Mouse (Mus musculus) heart, adult 2 months (tissue): ENCODE measurements at regions not wholly inside any gene's neighbourhood (a gene's known extent, or its start where the extent isn't known, plus 50 kb on each side); places are given as distances from the start of the nearest gene placed in this dataset.
A peak's percentile ranks its signal among the peaks of the same experiment; 100 is the strongest.

Source experiments
- DNase-seq, 2 experiments: peaks; one replicate each; pipeline ENCODE4 v3.0.0; 2021
- H3K27ac ChIP-seq: fragments of 200-600 bp; 2 replicates; pipeline ENCODE4 v1.8.1; 2022
- H3K27me3 ChIP-seq: fragments of 200-500 bp; 2 replicates; pipeline ENCODE4 v1.6.1; 2012; ENCODE audit warnings: mild to moderate bottlenecking, low read length, inconsistent platforms, mixed read lengths; ENCODE audit not compliant: control insufficient read depth, insufficient read depth
- H3K36me3 ChIP-seq: fragments of 200-500 bp; 2 replicates; pipeline ENCODE4 v1.6.1; 2012; ENCODE audit warnings: low read length, inconsistent platforms; ENCODE audit not compliant: control insufficient read depth, insufficient read depth
- H3K4me1 ChIP-seq: fragments of 200-500 bp; 2 replicates; pipeline ENCODE4 v1.6.1; 2011; ENCODE audit warnings: low read length; ENCODE audit not compliant: control insufficient read depth, insufficient read depth
- H3K4me3 ChIP-seq: fragments of 200-600 bp; 2 replicates; pipeline ENCODE4 v1.8.1; 2022
- H3K79me2 ChIP-seq: fragments of 200-500 bp; replicated peaks from 2 replicates; pipeline ENCODE4 v1.6.1; 2012; ENCODE audit warnings: mild to moderate bottlenecking, inconsistent platforms, low read length, moderate library complexity, mixed read lengths; ENCODE audit not compliant: control insufficient read depth, insufficient read depth
- H3K9ac ChIP-seq: fragments of 200-500 bp; 2 replicates; pipeline ENCODE4 v1.6.1; 2012; ENCODE audit warnings: low read depth, mild to moderate bottlenecking, control low read depth, inconsistent platforms, low read length, mixed read lengths
- CTCF ChIP-seq: fragments of 200-600 bp; IDR thresholded peaks from 2 replicates; pipeline ENCODE4 v1.8.1; 2022; ENCODE audit warnings: antibody characterized with exemption, mild to moderate bottlenecking, moderate library complexity
- EP300 ChIP-seq: fragments of 200-500 bp; IDR thresholded peaks from 2 replicates; pipeline ENCODE4 v1.6.1; 2011; ENCODE audit warnings: low read depth, low read length, control low read depth; ENCODE audit not compliant: insufficient read depth
- POLR2A ChIP-seq: fragments of 200-500 bp; IDR thresholded peaks from 2 replicates; pipeline ENCODE4 v1.6.1; 2011; ENCODE audit warnings: mild to moderate bottlenecking, low read depth, low read length, control low read depth; ENCODE audit not compliant: insufficient read depth
- WGBS: fragments of 180-500 bp; shearing (Covaris S2); methylation state at CpG from one replicate; pipeline ENCODE4 v1.1.7; 2018; 5-methylcytosine and 5-hydroxymethylcytosine counted together
- intact Hi-C: fragments of 180-260 bp; cut with DNase I; formaldehyde crosslinking; loops from one replicate; pipeline ENCODE4 v1.15.1; 2025

DNA sequence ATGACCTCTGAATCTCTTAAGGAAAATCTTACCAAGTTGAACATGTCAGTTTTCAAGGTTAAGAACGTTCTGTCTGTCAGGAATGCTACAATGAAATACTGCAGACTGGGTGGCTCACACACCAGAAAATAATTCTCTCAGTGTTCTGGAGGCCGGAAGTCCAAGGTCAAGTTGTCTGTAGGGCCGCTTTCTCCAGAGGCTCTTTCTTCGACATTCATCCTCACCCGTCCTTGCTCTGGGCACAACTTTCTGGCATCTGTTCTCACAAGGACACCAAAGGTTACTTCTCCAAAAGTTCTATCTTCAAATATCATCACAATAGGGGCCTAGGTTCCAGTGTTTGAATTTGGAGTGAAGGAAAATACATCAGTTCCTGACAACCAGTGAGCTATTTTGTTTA is 239.2 kb downstream of the Kcnrg start:
- intact Hi-C loops, result no loop called here
- Histone ChIP-seq H3K9ac (no peak overlapping the region), H3K4me3 (no peak overlapping the region), H3K4me1 (no peaks in the 10 kb centered on the region), H3K79me2 (no peaks in the 10 kb centered on the region), H3K36me3 (no peaks in the 10 kb centered on the region), H3K27ac (no peak overlapping the region), H3K27me3 (no peaks in the 10 kb centered on the region)
- TF ChIP-seq POLR2A (no peak), CTCF (no peak), EP300 (no peak)
- 84% methylated on average over 5 of the region's 5 CpGs for WGBS
- DNase-seq, result no peak

DNA sequence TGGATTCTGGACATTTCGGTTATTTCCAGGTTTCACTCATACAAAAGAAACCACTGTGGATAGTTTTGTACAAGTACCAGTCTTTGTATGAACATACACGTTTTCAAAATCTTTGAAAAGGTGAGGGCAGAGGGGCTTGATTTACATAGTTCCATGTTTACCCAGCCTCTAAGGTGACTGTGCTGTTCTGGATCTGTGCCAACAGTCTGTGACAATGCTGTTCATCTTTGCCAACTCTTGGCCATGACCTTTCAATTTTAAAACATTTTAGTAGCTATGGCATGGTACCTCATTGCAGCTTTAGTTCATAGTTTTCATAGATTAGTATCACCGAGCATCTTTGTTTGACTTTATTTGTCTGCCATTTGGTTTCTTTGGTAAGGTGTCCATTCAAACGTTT is 243.0 kb downstream of the Kcnrg start:
- Histone ChIP-seq H3K4me1 (no peaks in the 10 kb centered on the region), H3K4me3 (no peak overlapping the region), H3K36me3 (no peaks in the 10 kb centered on the region), H3K79me2 (no peaks in the 10 kb centered on the region), H3K9ac (no peak overlapping the region), H3K27ac (no peak overlapping the region), H3K27me3 (no peaks in the 10 kb centered on the region)
- 82% methylated on average over 4 of the region's 4 CpGs for WGBS
- intact Hi-C loops, result no loop called here
- DNase-seq, result no peak
- TF ChIP-seq CTCF (no peak), POLR2A (no peak), EP300 (no peak)

DNA sequence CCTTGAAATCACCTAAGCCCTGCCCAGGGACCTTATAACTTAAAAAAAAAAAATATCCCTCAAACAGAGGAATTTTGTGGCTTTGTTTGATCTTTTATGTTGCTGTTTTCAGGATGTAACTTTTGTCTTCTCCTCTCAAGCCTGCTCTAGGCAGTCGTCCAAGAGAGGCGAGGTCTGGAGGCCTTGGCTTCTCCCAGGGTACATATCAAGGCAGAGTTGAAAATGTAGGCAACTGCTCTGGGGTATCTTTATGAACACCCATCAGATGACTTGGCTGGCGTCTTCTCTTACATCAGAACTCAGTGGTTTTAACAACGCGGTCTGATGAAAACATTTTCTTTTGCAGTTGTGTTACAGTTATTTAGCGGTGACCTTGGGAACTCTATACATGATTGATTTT is 250.4 kb downstream of the Kcnrg start:
- Histone ChIP-seq H3K27ac (no peak overlapping the region), H3K4me3 (no peak overlapping the region), H3K27me3 (no peaks in the 10 kb centered on the region), H3K9ac (no peak overlapping the region), H3K4me1 (no peaks in the 10 kb centered on the region; the same call in 1 of the 2 replicates), H3K36me3 (no peaks in the 10 kb centered on the region), H3K79me2 (no peaks in the 10 kb centered on the region)
- intact Hi-C loops, result no loop called here
- DNase-seq, result no peak
- 64% methylated on average over 6 of the region's 6 CpGs for WGBS
- TF ChIP-seq CTCF, result no peak
- no peak for TF ChIP-seq EP300
- TF ChIP-seq POLR2A, result no peak

GRCm38 (mm10) chr14:61860688-61861087 is 253.4 kb downstream of the Kcnrg start:
- Histone ChIP-seq H3K4me1 (no peaks in the 10 kb centered on the region; the same call in 1 of the 2 replicates), H3K36me3 (no peaks in the 10 kb centered on the region), H3K27ac (no peak overlapping the region), H3K79me2 (no peaks in the 10 kb centered on the region), H3K27me3 (no peaks in the 10 kb centered on the region), H3K9ac (no peak overlapping the region), H3K4me3 (no peak overlapping the region)
- WGBS, result 81% methylated on average over 4 of the region's 4 CpGs
- intact Hi-C loops, result no loop called here
- DNase-seq, result no peak
- TF ChIP-seq CTCF (no peak), EP300 (no peak), POLR2A (no peak)

DNA sequence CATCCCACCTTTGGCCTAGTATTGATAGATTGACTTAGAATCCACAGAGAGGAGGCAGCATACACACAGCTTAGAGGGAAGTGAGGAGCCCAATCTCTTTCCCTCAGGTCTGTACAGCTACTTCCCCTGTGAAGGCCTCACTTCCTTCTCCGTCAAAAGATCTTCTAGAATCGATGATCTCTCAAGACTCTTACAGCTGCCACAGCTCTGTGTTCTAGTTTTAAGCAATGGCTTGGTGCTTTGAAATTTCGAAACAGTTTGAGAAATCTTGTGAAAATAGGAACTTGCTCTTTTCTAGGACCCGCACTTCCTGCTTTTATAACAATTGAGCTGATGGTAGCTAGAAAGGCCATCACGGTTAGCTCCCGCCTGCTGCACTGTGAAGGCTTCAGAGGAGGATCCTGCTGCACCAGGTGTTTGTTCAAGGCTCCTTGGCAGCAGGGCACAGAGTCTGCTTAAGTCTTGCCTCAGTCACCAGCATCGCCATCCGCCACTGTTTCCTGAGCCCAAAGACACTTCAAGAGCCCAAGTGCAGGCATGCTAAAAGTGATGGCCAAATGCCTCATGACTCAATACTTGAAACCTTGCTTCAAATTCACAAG is 254.2 kb downstream of the Kcnrg start:
- Histone ChIP-seq H3K4me1 (no peaks in the 10 kb centered on the region; the same call in 1 of the 2 replicates), H3K36me3 (no peaks in the 10 kb centered on the region), H3K79me2 (no peaks in the 10 kb centered on the region), H3K27me3 (no peaks in the 10 kb centered on the region), H3K4me3 (no peak overlapping the region), H3K27ac (no peak overlapping the region; the same call in 1 of the 2 replicates), H3K9ac (no peak overlapping the region)
- peak; percentile 20 to 25 for DNase-seq
- TF ChIP-seq EP300 (no peak), CTCF (no peak), POLR2A (no peak)
- WGBS, result 81% methylated on average over 8 of the region's 8 CpGs
- intact Hi-C loops, result no loop called here

DNA sequence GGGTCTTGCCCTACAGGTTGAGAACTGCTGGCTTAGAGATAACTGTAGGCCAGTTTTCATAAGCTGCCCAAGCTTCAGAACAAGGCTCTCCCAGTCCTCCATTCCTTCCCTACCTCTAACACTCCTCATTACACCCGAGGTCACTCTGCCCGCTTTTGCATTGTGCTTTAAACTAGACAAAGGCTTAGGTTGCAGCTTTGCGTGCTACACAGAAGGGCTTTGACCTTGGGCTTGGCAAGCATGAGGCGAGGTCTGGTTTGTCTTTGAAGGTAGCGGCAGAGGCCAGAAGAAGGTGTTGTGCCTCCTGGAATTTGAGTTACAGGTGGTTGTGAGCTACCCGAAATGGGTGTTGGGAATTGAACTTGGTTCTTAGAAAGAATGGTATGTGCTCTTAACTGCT is 255.7 kb downstream of the Kcnrg start:
- no peaks in the 10 kb centered on the region for H3K27me3 ChIP-seq
- H3K4me3 ChIP-seq, result no peak overlapping the region
- no peaks in the 10 kb centered on the region for H3K79me2 ChIP-seq
- H3K9ac ChIP-seq, result no peak overlapping the region
- no peak for DNase-seq
- H3K4me1 ChIP-seq, result no peaks in the 10 kb centered on the region; the same call in 1 of the 2 replicates
- intact Hi-C loops, result no loop called here
- TF ChIP-seq POLR2A, result no peak
- TF ChIP-seq EP300, result no peak
- no peak for TF ChIP-seq CTCF
- WGBS, result 88% methylated on average over 6 of the region's 6 CpGs
- H3K36me3 ChIP-seq, result no peaks in the 10 kb centered on the region
- H3K27ac ChIP-seq, result no peak overlapping the region
